Mouse (Mus musculus): Measurements from ENCODE around the gene Irak4. TPM values are rescaled to one million over a fixed set of nuclear protein-coding genes. Genes with fewer than 3 reads are reported as not detected.

The Irak4 gene
- polyA plus RNA-seq, 1 experiment from 2014 or later, result 4.5 TPM

- Histone ChIP-seq H3K27ac (ENCODE audit: low read length) (no peak overlapping the region), H3K4me1 (ENCODE audit: control insufficient read depth, low read depth, low read length) (no peaks in the 10 kb centered on the region), H3K9me3 (replicated peaks; ENCODE audit: control insufficient read depth, low read length) (no peaks in the 10 kb centered on the region), H3K9ac (ENCODE audit: low read depth, low read length) (no peak overlapping the region), H3K4me2 (ENCODE audit: low read depth, low read length) (no peak overlapping the region), H3K4me3 (ENCODE audit: low read depth, low read length) (no peak overlapping the region), H3K36me3 (ENCODE audit: control insufficient read depth, insufficient read depth) (no peaks in the 10 kb centered on the region), H3K27me3 (ENCODE audit: control insufficient read depth, insufficient read depth, low read depth, low read length) (peaks cover 20% of the 10 kb centered on the region)
- no peak for ATAC-seq (ENCODE audit: low read depth)
- WGBS (ENCODE audit: insufficient replicate concordance), result 45% methylated on average over 4 of the region's 4 CpGs
These were observed 87.1 kb downstream of the Irak4 start for GRCm38 (mm10) chr15:94630553-94630952.

Other genes with a start within 250 kb of the Irak4 start
- 0.02 TPM in 2 replicates for gene Adamts20, start 78.2 kb upstream of the Irak4 start, polyA plus RNA-seq (2015; fragmentation: Nextera tagmentation; extraction: Ambion mirVana)
- gene Pus7l, start 96 bp upstream of the Irak4 start, polyA plus RNA-seq (2015; fragmentation: Nextera tagmentation; extraction: Ambion mirVana), result 2.0 and 2.1 TPM in 2 replicates
- 25.2 and 26.5 TPM in 2 replicates for gene Twf1, start 46.2 kb downstream of the Irak4 start, polyA plus RNA-seq (2015; fragmentation: Nextera tagmentation; extraction: Ambion mirVana)
- gene Tmem117, start 85.6 kb downstream of the Irak4 start, polyA plus RNA-seq (2015; fragmentation: Nextera tagmentation; extraction: Ambion mirVana), result 0.09 and 0.19 TPM in 2 replicates